ENCODE assay signal across 8 mouse cellular contexts in the genomic region with DNA sequence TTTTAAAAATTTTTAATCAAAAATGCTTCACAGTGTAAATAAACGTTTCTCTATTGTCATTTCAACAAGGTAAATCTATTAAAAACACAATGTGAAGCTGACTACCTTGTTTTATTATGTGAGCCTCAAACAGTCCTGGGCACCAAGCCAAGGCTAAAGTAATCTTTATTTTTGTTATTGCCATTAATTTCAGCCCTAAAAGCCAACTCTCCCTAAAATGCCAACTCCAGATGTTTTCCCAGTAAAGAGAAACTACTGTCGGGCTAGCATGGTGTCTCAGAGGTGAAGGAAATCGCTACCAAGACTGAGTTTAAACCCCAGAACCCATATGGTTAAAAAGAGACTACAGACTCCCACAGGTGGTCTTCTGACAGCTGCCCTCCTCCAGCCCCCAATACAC. TPM values are rescaled to one million over a fixed set of nuclear protein-coding genes. Genes with fewer than 3 reads are reported as not detected.
DNase-seq lines count a peak whose midpoint lies in the region; ATAC-seq and TF ChIP-seq lines count a peak whose summit lies in the region.

No protein-coding gene starts in this region.

- DNase-seq in heart, adult 8-10 months (ENCODE audit: low spot score) = no peak
- no peak for DNase-seq in G1E (ENCODE audit: low spot score)
- no peak for DNase-seq in heart, postnatal 0 days (ENCODE audit: low spot score)
- no peak for DNase-seq in liver, postnatal 0 days
- DNase-seq in thymus, postnatal 0 days (ENCODE audit: low spot score) = no peak
- DNase-seq in Muller cell, postnatal 12 days (ENCODE audit: inconsistent ontology term) = no peak
- DNase-seq in layer of hippocampus, postnatal 25 days (ENCODE audit: extremely low spot score in 1 of 2, low spot score in 1 of 2) = no peak

- H3K27me3 ChIP-seq in heart, embryonic 12.5 days (replicated peaks) = no peaks in the 10 kb centered on the region
- H3K27me3 ChIP-seq in G1E (ENCODE audit: insufficient read depth, low read length) = 0 out of 2 replicates have a peak, but pooled peaks cover 3% of the 10 kb centered on the region
- no peaks in the 10 kb centered on the region for H3K27me3 ChIP-seq in heart, postnatal 0 days (ENCODE audit: control insufficient read depth, insufficient read depth, low read length)
- no peaks in the 10 kb centered on the region for H3K27me3 ChIP-seq in liver, postnatal 0 days (ENCODE audit: insufficient read depth, low read length)

- 54% methylated on average over 3 of the region's 3 CpGs for whole genome bisulfite sequencing in heart, embryonic 12.5 days
- 33% methylated on average over 3 of the region's 3 CpGs for WGBS in heart, postnatal 0 days
- 45% methylated on average over 3 of the region's 3 CpGs for WGBS in liver, postnatal 0 days (ENCODE audit: insufficient replicate concordance)

- H3K9ac ChIP-seq in heart, embryonic 12.5 days = peak overlapping the region; percentile 95
- peak overlapping the region; percentile 89 for H3K9ac ChIP-seq in heart, postnatal 0 days (replicated peaks; ENCODE audit: low read depth, low read length)
- peak overlapping the region; percentile 93 for H3K9ac ChIP-seq in liver, postnatal 0 days (replicated peaks)

- peaks cover 18% of the 10 kb centered on the region for H3K36me3 ChIP-seq in heart, embryonic 12.5 days
- peaks cover 31% of the 10 kb centered on the region for H3K36me3 ChIP-seq in G1E (replicated peaks)
- peaks cover 22% of the 10 kb centered on the region for H3K36me3 ChIP-seq in heart, postnatal 0 days (replicated peaks; ENCODE audit: control insufficient read depth, insufficient read depth, low read length)
- peaks cover 16% of the 10 kb centered on the region; the same call in 1 of the 2 replicates for H3K36me3 ChIP-seq in liver, postnatal 0 days (replicated peaks; ENCODE audit: insufficient read depth, low read length)

- ATAC-seq in heart, embryonic 12.5 days (ENCODE audit: insufficient number of reproducible peaks, low FRiP score) = no peak
- no peak for ATAC-seq in G1E (ENCODE audit: extremely low read depth, insufficient number of reproducible peaks, low FRiP score, poor library complexity, severe bottlenecking)
- no peak for ATAC-seq in heart, postnatal 0 days (ENCODE audit: insufficient read depth, low read depth)
- ATAC-seq in liver, postnatal 0 days = no peak

- no peak for TF ChIP-seq CTCF in G1E (IDR thresholded peaks at IDR 0.05; ENCODE audit: low read depth, low read length)
- TF ChIP-seq CTCF in heart, postnatal 0 days (IDR thresholded peaks at IDR 0.05; ENCODE audit: low read depth) = no peak
- TF ChIP-seq CTCF in liver, postnatal 0 days (IDR thresholded peaks at IDR 0.05; ENCODE audit: low read depth) = no peak

- peaks cover 18% of the 10 kb centered on the region for H3K4me1 ChIP-seq in heart, embryonic 12.5 days (replicated peaks)
- H3K4me1 ChIP-seq in G1E (ENCODE audit: insufficient read depth, low read depth, low read length) = peaks cover 20% of the 10 kb centered on the region
- H3K4me1 ChIP-seq in heart, postnatal 0 days (ENCODE audit: control insufficient read depth, insufficient read depth) = peaks cover 18% of the 10 kb centered on the region
- H3K4me1 ChIP-seq in liver, postnatal 0 days (ENCODE audit: insufficient read depth) = peaks cover 21% of the 10 kb centered on the region

- peak overlapping the region; percentile 78 for H3K4me2 ChIP-seq in heart, embryonic 12.5 days
- peak overlapping the region; percentile 86 for H3K4me2 ChIP-seq in heart, postnatal 0 days (ENCODE audit: low read depth, low read length)
- H3K4me2 ChIP-seq in liver, postnatal 0 days (ENCODE audit: low read depth, low read length) = peak overlapping the region; percentile 82

- H3K27ac ChIP-seq in heart, embryonic 12.5 days (ENCODE audit: poor library complexity, severe bottlenecking) = peak overlapping the region; percentile 82
- H3K27ac ChIP-seq in heart, postnatal 0 days (ENCODE audit: low read depth) = peak overlapping the region; percentile 93
- peak overlapping the region; percentile 85 for H3K27ac ChIP-seq in liver, postnatal 0 days (ENCODE audit: low read depth)

- H3K9me3 ChIP-seq in heart, embryonic 12.5 days (replicated peaks) = no peaks in the 10 kb centered on the region
- H3K9me3 ChIP-seq in G1E (replicated peaks) = no peaks in the 10 kb centered on the region
- no peaks in the 10 kb centered on the region for H3K9me3 ChIP-seq in heart, postnatal 0 days (replicated peaks; ENCODE audit: control insufficient read depth, low read length)
- H3K9me3 ChIP-seq in liver, postnatal 0 days (ENCODE audit: low read length) = no peaks in the 10 kb centered on the region

- no peak for TF ChIP-seq EP300 in heart, postnatal 0 days (IDR thresholded peaks at IDR 0.05; ENCODE audit: low read depth)
- TF ChIP-seq EP300 in liver, postnatal 0 days (IDR thresholded peaks at IDR 0.05; ENCODE audit: low read depth) = no peak

- peak overlapping the region; percentile 97 for H3K4me3 ChIP-seq in heart, embryonic 12.5 days
- peak overlapping the region; percentile 94; the same call in 1 of the 2 replicates for H3K4me3 ChIP-seq in G1E (ENCODE audit: low read depth, low read length)
- H3K4me3 ChIP-seq in heart, postnatal 0 days (ENCODE audit: low read depth, low read length) = peak overlapping the region; percentile 92
- peak overlapping the region; percentile 81 for H3K4me3 ChIP-seq in liver, postnatal 0 days (ENCODE audit: low read depth, low read length)

RNA-seq across cellular contexts. Expression of a gene that starts 1.4 kb away (rescaled TPM):
- 7.6 and 9.5 TPM in 2 replicates for polyA plus RNA-seq in heart, embryonic 12.5 days (2016; fragmentation: Nextera tagmentation; extraction: Ambion mirVana)
- total RNA-seq in heart, adult 8-10 months (2022) = 10 to 100 TPM; 76.7 to 88.3 (median 79.4) TPM
- total RNA-seq in G1E (2014; fragmentation: Nextera tagmentation) (38.8 and 38.9 TPM in 2 replicates), G1E (2017) (27.6 and 34.7 TPM in 2 replicates)
- polyA plus RNA-seq in G1E (2012) = 4.5 and 7.7 TPM in 2 replicates
- 32.2 and 42.6 TPM in 2 replicates for total RNA-seq in heart, postnatal 0 days (2014; rRNA removed; ENCODE audit: low replicate concordance)
- polyA plus RNA-seq in heart, postnatal 0 days (2015; fragmentation: Nextera tagmentation; extraction: Ambion mirVana) = 7.6 and 9.0 TPM in 2 replicates
- polyA plus RNA-seq in liver, postnatal 0 days (2015; fragmentation: Nextera tagmentation; extraction: Ambion mirVana) = 6.6 and 7.0 TPM in 2 replicates
- polyA plus RNA-seq in thymus, postnatal 0 days (2015; fragmentation: Nextera tagmentation; extraction: Ambion mirVana) = 13.0 and 13.1 TPM in 2 replicates
- 10 to 100 TPM; 60.5 to 66.0 TPM for total RNA-seq in layer of hippocampus, postnatal 25 days (2021)

RNA-seq across cellular contexts. Expression of a gene that starts 53.3 kb away (rescaled TPM):
- polyA plus RNA-seq in heart, embryonic 12.5 days (2016; fragmentation: Nextera tagmentation; extraction: Ambion mirVana) = 3.8 and 4.1 TPM in 2 replicates
- total RNA-seq in heart, adult 8-10 months (2022) = 1 to 10 TPM; 4.6 to 7.7 (median 5.3) TPM
- total RNA-seq in G1E (2014; fragmentation: Nextera tagmentation) (not detected in 2 replicates), G1E (2017) (not detected in 2 replicates)
- polyA plus RNA-seq in G1E (2012) = not detected in 2 replicates
- total RNA-seq in heart, postnatal 0 days (2014; rRNA removed; ENCODE audit: low replicate concordance) = 11.1 and 26.5 TPM in 2 replicates
- polyA plus RNA-seq in heart, postnatal 0 days (2015; fragmentation: Nextera tagmentation; extraction: Ambion mirVana) = 2.0 TPM in 2 replicates
- polyA plus RNA-seq in liver, postnatal 0 days (2015; fragmentation: Nextera tagmentation; extraction: Ambion mirVana) = 7.2 and 9.4 TPM in 2 replicates
- 12.5 and 12.9 TPM in 2 replicates for polyA plus RNA-seq in thymus, postnatal 0 days (2015; fragmentation: Nextera tagmentation; extraction: Ambion mirVana)
- total RNA-seq in layer of hippocampus, postnatal 25 days (2021) = 1 to 10 TPM; 2.5 to 3.2 TPM
